In genomic region chr9:16014115-16014514, GRCm38 (mm10) we compare ENCODE assay signal across 13 mouse cellular contexts.
DNase-seq lines count a peak whose midpoint lies in the region; ATAC-seq and TF ChIP-seq lines count a peak whose summit lies in the region.
"Had no signal": no experiment of that assay in that cellular context is flagged by ENCODE, and none has a peak within 500 bp of the region (broad histone marks: within the 10 kb centered on the region; RNA-seq: fewer than 3 reads in every experiment).

No protein-coding gene starts in this region.

- DNase-seq in hindbrain, embryonic 11.5 days (ENCODE audit: low spot score) = no peak
- peak; percentile 29 for DNase-seq in midbrain, postnatal 0 days (ENCODE audit: low spot score)
- peak; percentile 94 for DNase-seq in brain, embryonic 14.5 days (ENCODE audit: low read depth)
- DNase-seq in forebrain, postnatal 0 days = no peak
- DNase-seq in frontal cortex, postnatal 25 days (ENCODE audit: low spot score in 2 of 2) = no peak
- DNase-seq in urinary bladder, adult 2 months (ENCODE audit: low spot score) = no peak
- DNase-seq: adrenal gland, adult 8-10 months; kidney, postnatal 25 days; liver had no signal

- H3K27ac ChIP-seq in hindbrain, embryonic 13.5 days = no peak overlapping the region
- H3K27ac ChIP-seq in hindbrain, embryonic 11.5 days (ENCODE audit: low read depth, low read length) = no peak overlapping the region
- no peak overlapping the region for H3K27ac ChIP-seq in midbrain, postnatal 0 days (ENCODE audit: low read depth, low read length)
- no peak overlapping the region for H3K27ac ChIP-seq in midbrain, embryonic 13.5 days
- no peak overlapping the region for H3K27ac ChIP-seq in forebrain, postnatal 0 days (ENCODE audit: low read depth, low read length)
- H3K27ac ChIP-seq: lung, embryonic 15.5 days; neural tube, embryonic 13.5 days had no signal

- no peak overlapping the region for H3K9ac ChIP-seq in hindbrain, embryonic 13.5 days
- no peak overlapping the region for H3K9ac ChIP-seq in hindbrain, embryonic 11.5 days (ENCODE audit: low read depth, low read length)
- no peak overlapping the region for H3K9ac ChIP-seq in midbrain, postnatal 0 days (replicated peaks; ENCODE audit: low read length, poor library complexity, severe bottlenecking)
- H3K9ac ChIP-seq in midbrain, embryonic 13.5 days (replicated peaks) = no peak overlapping the region
- H3K9ac ChIP-seq in forebrain, postnatal 0 days = no peak overlapping the region
- H3K9ac ChIP-seq: lung, embryonic 15.5 days; neural tube, embryonic 13.5 days had no signal

- ATAC-seq in hindbrain, embryonic 13.5 days (ENCODE audit: low FRiP score) = peak; percentile 54; the same call in 1 of the 2 replicates
- ATAC-seq in hindbrain, embryonic 11.5 days (ENCODE audit: low FRiP score) = no peak
- no peak for ATAC-seq in midbrain, postnatal 0 days (ENCODE audit: low FRiP score)
- ATAC-seq in midbrain, embryonic 13.5 days = no peak
- ATAC-seq in forebrain, postnatal 0 days = peak; percentile 74

- no peaks in the 10 kb centered on the region for H3K27me3 ChIP-seq in hindbrain, embryonic 13.5 days
- H3K27me3 ChIP-seq in hindbrain, embryonic 11.5 days (ENCODE audit: control insufficient read depth, insufficient read depth, low read length) = no peaks in the 10 kb centered on the region
- no peaks in the 10 kb centered on the region for H3K27me3 ChIP-seq in midbrain, postnatal 0 days (ENCODE audit: insufficient read depth, low read length)
- no peaks in the 10 kb centered on the region for H3K27me3 ChIP-seq in midbrain, embryonic 13.5 days
- no peaks in the 10 kb centered on the region for H3K27me3 ChIP-seq in forebrain, postnatal 0 days (ENCODE audit: insufficient read depth, low read length)
- H3K27me3 ChIP-seq: lung, embryonic 15.5 days; neural tube, embryonic 13.5 days had no signal

- TF ChIP-seq CTCF in midbrain, postnatal 0 days (IDR thresholded peaks at IDR 0.05) = no peak
- no peak for TF ChIP-seq CTCF in brain, embryonic 14.5 days (IDR thresholded peaks at IDR 0.05; ENCODE audit: borderline replicate concordance, extremely low read depth, insufficient read depth, insufficient read length)
- TF ChIP-seq CTCF in forebrain, postnatal 0 days (IDR thresholded peaks at IDR 0.05; ENCODE audit: low read depth) = no peak

- H3K9me3 ChIP-seq in hindbrain, embryonic 13.5 days = no peaks in the 10 kb centered on the region
- no peaks in the 10 kb centered on the region for H3K9me3 ChIP-seq in hindbrain, embryonic 11.5 days (ENCODE audit: control insufficient read depth, low read length)
- H3K9me3 ChIP-seq in midbrain, postnatal 0 days (ENCODE audit: low read length) = no peaks in the 10 kb centered on the region
- no peaks in the 10 kb centered on the region; the same call in 1 of the 2 replicates for H3K9me3 ChIP-seq in midbrain, embryonic 13.5 days
- no peaks in the 10 kb centered on the region for H3K9me3 ChIP-seq in forebrain, postnatal 0 days (ENCODE audit: low read length)
- H3K9me3 ChIP-seq: lung, embryonic 15.5 days; neural tube, embryonic 13.5 days had no signal

- H3K4me2 ChIP-seq in hindbrain, embryonic 13.5 days = no peak overlapping the region
- H3K4me2 ChIP-seq in hindbrain, embryonic 11.5 days (replicated peaks; ENCODE audit: low read depth, low read length) = no peak overlapping the region
- no peak overlapping the region for H3K4me2 ChIP-seq in midbrain, postnatal 0 days (ENCODE audit: low read depth, low read length, poor library complexity, severe bottlenecking)
- H3K4me2 ChIP-seq in midbrain, embryonic 13.5 days (replicated peaks) = no peak overlapping the region
- H3K4me2 ChIP-seq in forebrain, postnatal 0 days (ENCODE audit: low read depth) = no peak overlapping the region
- H3K4me2 ChIP-seq: lung, embryonic 15.5 days; neural tube, embryonic 13.5 days had no signal

- no peaks in the 10 kb centered on the region for H3K36me3 ChIP-seq in hindbrain, embryonic 13.5 days
- no peaks in the 10 kb centered on the region for H3K36me3 ChIP-seq in hindbrain, embryonic 11.5 days (ENCODE audit: control insufficient read depth, insufficient read depth, low read length)
- H3K36me3 ChIP-seq in midbrain, postnatal 0 days (ENCODE audit: insufficient read depth, low read length) = no peaks in the 10 kb centered on the region
- no peaks in the 10 kb centered on the region for H3K36me3 ChIP-seq in midbrain, embryonic 13.5 days
- no peaks in the 10 kb centered on the region for H3K36me3 ChIP-seq in forebrain, postnatal 0 days (ENCODE audit: insufficient read depth)
- H3K36me3 ChIP-seq: lung, embryonic 15.5 days had no signal

- 21% methylated on average over 2 of the region's 2 CpGs for WGBS in hindbrain, embryonic 13.5 days
- WGBS in hindbrain, embryonic 11.5 days = 34% methylated on average over 2 of the region's 2 CpGs
- WGBS in midbrain, postnatal 0 days = 24% methylated on average over 2 of the region's 2 CpGs
- WGBS in midbrain, embryonic 13.5 days = 16% methylated on average over 2 of the region's 2 CpGs
- 18% methylated on average over 2 of the region's 2 CpGs for WGBS in forebrain, postnatal 0 days

- H3K4me1 ChIP-seq in hindbrain, embryonic 13.5 days (replicated peaks) = no peaks in the 10 kb centered on the region
- H3K4me1 ChIP-seq in hindbrain, embryonic 11.5 days (replicated peaks; ENCODE audit: control insufficient read depth, insufficient read depth, low read length) = no peaks in the 10 kb centered on the region
- no peaks in the 10 kb centered on the region for H3K4me1 ChIP-seq in midbrain, postnatal 0 days (ENCODE audit: insufficient read depth, low read length)
- no peaks in the 10 kb centered on the region for H3K4me1 ChIP-seq in midbrain, embryonic 13.5 days (replicated peaks)
- H3K4me1 ChIP-seq in forebrain, postnatal 0 days (ENCODE audit: insufficient read depth) = no peaks in the 10 kb centered on the region
- H3K4me1 ChIP-seq: lung, embryonic 15.5 days; neural tube, embryonic 13.5 days had no signal

- H3K4me3 ChIP-seq in hindbrain, embryonic 13.5 days = no peak overlapping the region
- H3K4me3 ChIP-seq in hindbrain, embryonic 11.5 days (ENCODE audit: low read depth, low read length) = no peak overlapping the region
- no peak overlapping the region for H3K4me3 ChIP-seq in midbrain, postnatal 0 days (ENCODE audit: low read depth, low read length)
- no peak overlapping the region for H3K4me3 ChIP-seq in midbrain, embryonic 13.5 days (replicated peaks)
- H3K4me3 ChIP-seq in forebrain, postnatal 0 days (ENCODE audit: low read depth, low read length) = no peak overlapping the region
- H3K4me3 ChIP-seq: lung, embryonic 15.5 days; neural tube, embryonic 13.5 days had no signal

- TF ChIP-seq POLR2A in brain, embryonic 14.5 days (IDR thresholded peaks at IDR 0.05; ENCODE audit: borderline replicate concordance, extremely low read depth, insufficient read depth, insufficient read length, poor library complexity, severe bottlenecking) = no peak

Comparison
In these comparisons a context has a peak if more than half of its experiments do, and no peak if none do; other contexts are left out.
1. ATAC-seq: peak in hindbrain, embryonic 13.5 days (single experiment) and forebrain, postnatal 0 days (single experiment); none in hindbrain, embryonic 11.5 days (single experiment), midbrain, postnatal 0 days (single experiment) and midbrain, embryonic 13.5 days (single experiment).
2. DNase-seq: peak in midbrain, postnatal 0 days (single experiment) and brain, embryonic 14.5 days (single experiment); none in hindbrain, embryonic 11.5 days (single experiment), forebrain, postnatal 0 days (single experiment), frontal cortex, postnatal 25 days (0 of 2) and urinary bladder, adult 2 months (single experiment).